Mouse (Mus musculus): ENCODE data around the gene Hebp2. TPM values are rescaled to one million over a fixed set of nuclear protein-coding genes. Genes with fewer than 3 reads are reported as not detected.

The Hebp2 gene
- total and polyA plus RNA-seq, 2 experiments from 2014 or later, result 5.9 to 10.1 TPM

GRCm38 (mm10) chr10:18549321-18550216 is 3.7 kb upstream of the Hebp2 start:
- no peak overlapping the region for H3K27ac ChIP-seq (ENCODE audit: low read depth, low read length)
- ATAC-seq (ENCODE audit: low FRiP score), result peak; percentile 68; the same call in 1 of the 2 replicates
- WGBS, result 9% methylated on average over 35 of the region's 35 CpGs

GRCm38 (mm10) chr10:18547381-18547780 is 1.5 kb upstream of the Hebp2 start:
- H3K27me3 ChIP-seq (ENCODE audit: insufficient read depth, low read length), result no peaks in the 10 kb centered on the region
- no peaks in the 10 kb centered on the region for H3K9me3 ChIP-seq (ENCODE audit: low read length)
- no peak for TF ChIP-seq CTCF (IDR thresholded peaks at IDR 0.05)
- ATAC-seq (ENCODE audit: low FRiP score), result no peak
- H3K27ac ChIP-seq (ENCODE audit: low read depth, low read length), result no peak overlapping the region
- H3K4me2 ChIP-seq (ENCODE audit: low read depth, low read length, poor library complexity, severe bottlenecking), result no peak overlapping the region
- H3K9ac ChIP-seq (replicated peaks; ENCODE audit: low read length, poor library complexity, severe bottlenecking), result no peak overlapping the region
- no peak for DNase-seq (ENCODE audit: low spot score)
- 97% methylated on average over 4 of the region's 4 CpGs for WGBS
- no peaks in the 10 kb centered on the region for H3K36me3 ChIP-seq (ENCODE audit: insufficient read depth, low read length)
- H3K4me3 ChIP-seq (ENCODE audit: low read depth, low read length), result no peak overlapping the region
- no peaks in the 10 kb centered on the region for H3K4me1 ChIP-seq (ENCODE audit: insufficient read depth, low read length)

More at GRCm38 (mm10) chr10:18549321-18550216, 3.7 kb upstream of the Hebp2 start:
- H3K4me1 ChIP-seq (ENCODE audit: insufficient read depth, low read length), result no peaks in the 10 kb centered on the region
- no peaks in the 10 kb centered on the region for H3K9me3 ChIP-seq (ENCODE audit: low read length)
- H3K4me3 ChIP-seq (ENCODE audit: low read depth, low read length), result peak overlapping the region; percentile 44
- peak; percentile 73 for DNase-seq (ENCODE audit: low spot score)
- no peaks in the 10 kb centered on the region for H3K27me3 ChIP-seq (ENCODE audit: insufficient read depth, low read length)
- peak overlapping the region; percentile 48 for H3K9ac ChIP-seq (replicated peaks; ENCODE audit: low read length, poor library complexity, severe bottlenecking)
- H3K4me2 ChIP-seq (ENCODE audit: low read depth, low read length, poor library complexity, severe bottlenecking), result peak overlapping the region; percentile 62
- H3K36me3 ChIP-seq (ENCODE audit: insufficient read depth, low read length), result no peaks in the 10 kb centered on the region
- no peak for TF ChIP-seq CTCF (IDR thresholded peaks at IDR 0.05)

- 5% methylated on average over 13 of the region's 13 CpGs for WGBS
- ATAC-seq (ENCODE audit: low FRiP score) (peak; percentile 11; the same call in 1 of the 2 replicates), DNase-seq (ENCODE audit: low spot score) (no peak)
- Histone ChIP-seq H3K9me3 (ENCODE audit: low read length) (no peaks in the 10 kb centered on the region), H3K9ac (replicated peaks; ENCODE audit: low read length, poor library complexity, severe bottlenecking) (peak overlapping the region; percentile 70), H3K27ac (ENCODE audit: low read depth, low read length) (no peak overlapping the region), H3K27me3 (ENCODE audit: insufficient read depth, low read length) (no peaks in the 10 kb centered on the region), H3K36me3 (ENCODE audit: insufficient read depth, low read length) (no peaks in the 10 kb centered on the region), H3K4me3 (ENCODE audit: low read depth, low read length) (peak overlapping the region; percentile 62), H3K4me1 (ENCODE audit: insufficient read depth, low read length) (no peaks in the 10 kb centered on the region), H3K4me2 (ENCODE audit: low read depth, low read length, poor library complexity, severe bottlenecking) (peak overlapping the region; percentile 96)
- TF ChIP-seq CTCF (IDR thresholded peaks at IDR 0.05), result no peak
Observed at GRCm38 (mm10) chr10:18545309-18545708, 567 bp downstream of the Hebp2 start.

- H3K27me3 ChIP-seq (ENCODE audit: insufficient read depth, low read length), result no peaks in the 10 kb centered on the region
- no peak overlapping the region for H3K4me3 ChIP-seq (ENCODE audit: low read depth, low read length)
- ATAC-seq (ENCODE audit: low FRiP score), result no peak
- H3K9me3 ChIP-seq (ENCODE audit: low read length), result no peaks in the 10 kb centered on the region
- no peak overlapping the region for H3K4me2 ChIP-seq (ENCODE audit: low read depth, low read length, poor library complexity, severe bottlenecking)
- 0 out of 2 replicates have a peak, but pooled peaks cover under 1% of the 10 kb centered on the region for H3K36me3 ChIP-seq (ENCODE audit: insufficient read depth, low read length)
- no peak for TF ChIP-seq CTCF (IDR thresholded peaks at IDR 0.05)
- H3K9ac ChIP-seq (replicated peaks; ENCODE audit: low read length, poor library complexity, severe bottlenecking), result no peak overlapping the region
- H3K4me1 ChIP-seq (ENCODE audit: insufficient read depth, low read length), result no peaks in the 10 kb centered on the region
- H3K27ac ChIP-seq (ENCODE audit: low read depth, low read length), result no peak overlapping the region
- no peak for DNase-seq (ENCODE audit: low spot score)
- 94% methylated on average over 2 of the region's 2 CpGs for WGBS
Observed at GRCm38 (mm10) chr10:18536889-18537288, 9.0 kb downstream of the Hebp2 start.

GRCm38 (mm10) chr10:18532293-18532692 is 13.6 kb downstream of the Hebp2 start:
- no peak for DNase-seq (ENCODE audit: low spot score)
- H3K4me1 ChIP-seq (ENCODE audit: insufficient read depth, low read length), result no peaks in the 10 kb centered on the region
- TF ChIP-seq CTCF (IDR thresholded peaks at IDR 0.05), result no peak
- 0 out of 2 replicates have a peak, but pooled peaks cover 6% of the 10 kb centered on the region for H3K36me3 ChIP-seq (ENCODE audit: insufficient read depth, low read length)
- no peak overlapping the region for H3K4me3 ChIP-seq (ENCODE audit: low read depth, low read length)
- no peak overlapping the region for H3K27ac ChIP-seq (ENCODE audit: low read depth, low read length)
- no peaks in the 10 kb centered on the region for H3K27me3 ChIP-seq (ENCODE audit: insufficient read depth, low read length)
- no peak overlapping the region for H3K9ac ChIP-seq (replicated peaks; ENCODE audit: low read length, poor library complexity, severe bottlenecking)
- 76% methylated on average over 8 of the region's 8 CpGs for WGBS
- H3K9me3 ChIP-seq (ENCODE audit: low read length), result no peaks in the 10 kb centered on the region
- H3K4me2 ChIP-seq (ENCODE audit: low read depth, low read length, poor library complexity, severe bottlenecking), result no peak overlapping the region
- no peak for ATAC-seq (ENCODE audit: low FRiP score)

- ATAC-seq (ENCODE audit: low FRiP score) (no peak), DNase-seq (ENCODE audit: low spot score) (no peak)
- H3K9me3 ChIP-seq (ENCODE audit: low read length), result no peaks in the 10 kb centered on the region
- no peak overlapping the region for H3K27ac ChIP-seq (ENCODE audit: low read depth, low read length)
- 0 out of 2 replicates have a peak, but pooled peaks cover 6% of the 10 kb centered on the region for H3K36me3 ChIP-seq (ENCODE audit: insufficient read depth, low read length)
- H3K4me3 ChIP-seq (ENCODE audit: low read depth, low read length), result no peak overlapping the region
- no peaks in the 10 kb centered on the region for H3K27me3 ChIP-seq (ENCODE audit: insufficient read depth, low read length)
- H3K4me1 ChIP-seq (ENCODE audit: insufficient read depth, low read length), result no peaks in the 10 kb centered on the region
- no peak for TF ChIP-seq CTCF (IDR thresholded peaks at IDR 0.05)
- WGBS, result 79% methylated on average over 4 of the region's 4 CpGs
- no peak overlapping the region for H3K4me2 ChIP-seq (ENCODE audit: low read depth, low read length, poor library complexity, severe bottlenecking)
- H3K9ac ChIP-seq (replicated peaks; ENCODE audit: low read length, poor library complexity, severe bottlenecking), result no peak overlapping the region
Observed at GRCm38 (mm10) chr10:18530161-18530560, 15.7 kb downstream of the Hebp2 start.

Data from midbrain, postnatal 0 days (tissue).